Mouse (Mus musculus) lung, postnatal 0 days (tissue): ENCODE results near the gene Npas3.

ENCODE experiments used
- CTCF ChIP-seq: IDR thresholded peaks from 2 replicates; pipeline ENCODE4 v1.5.1; 2016; ENCODE audit warnings: antibody characterized with exemption, mild to moderate bottlenecking
- EP300 ChIP-seq: IDR thresholded peaks from 2 replicates; pipeline ENCODE4 v1.6.1; 2016; ENCODE audit warnings: antibody characterized with exemption, mild to moderate bottlenecking, control low read depth

GRCm38 (mm10) chr12:53407776-53408175 lies 159.3 kb downstream of the Npas3 start:
- no peak for TF ChIP-seq CTCF
- no peak for TF ChIP-seq EP300
